Mouse (Mus musculus): ENCODE data around the gene Tcta. TPM values are rescaled to one million over a fixed set of nuclear protein-coding genes. Genes with fewer than 3 reads are reported as not detected.
A peak's percentile ranks its signal among the peaks of the same experiment; 100 is the strongest.
"Not testable (repeated sequence)": the region's sequence is repeated elsewhere in the genome, so short reads cannot be mapped to it uniquely, and the experiment has no call there.

The Tcta gene
- polyA plus RNA-seq, 1 experiment from 2014 or later: 30.5 TPM

DNA sequence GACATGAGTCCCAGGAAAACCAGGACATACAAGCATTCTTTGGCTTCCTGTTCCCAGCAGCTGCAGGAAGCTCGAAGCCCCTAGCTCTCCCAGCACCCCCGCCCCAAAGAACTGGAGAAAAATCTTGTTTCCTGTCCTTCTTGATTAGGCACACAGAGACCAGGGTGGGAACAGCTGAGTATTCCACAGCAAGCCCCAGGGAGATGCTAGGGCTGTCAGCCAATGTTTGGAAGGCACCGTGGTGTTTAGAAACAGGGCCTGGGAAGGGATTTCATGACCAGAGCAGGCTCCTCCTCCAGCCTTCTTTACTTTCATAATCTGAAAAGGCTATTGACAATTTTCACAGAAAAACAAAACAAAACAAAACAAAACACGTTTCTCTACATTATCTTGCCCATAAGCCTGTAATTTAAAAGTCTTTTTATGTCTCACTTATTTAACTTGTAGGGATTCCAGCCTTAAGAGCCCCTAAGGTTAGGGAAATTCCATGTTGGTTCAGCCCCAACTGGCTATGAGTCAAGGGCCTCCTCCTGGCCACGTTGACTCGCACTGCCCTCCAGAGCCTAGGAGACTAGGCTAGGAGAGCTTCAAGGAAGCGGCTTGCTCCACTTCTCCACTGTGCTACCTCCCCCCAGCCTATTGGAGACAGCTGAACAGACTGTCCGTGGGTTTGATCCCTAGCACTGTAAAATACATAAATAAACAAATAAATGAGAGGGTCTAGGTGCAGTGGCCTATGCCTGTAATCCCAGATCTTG, 25.7 kb downstream of the Tcta start:
- Histone ChIP-seq H3K4me2 (no peak overlapping the region), H3K4me3 (replicated peaks) (no peak overlapping the region), H3K9me3 (no peaks in the 10 kb centered on the region), H3K27me3 (no peaks in the 10 kb centered on the region), H3K4me1 (no peaks in the 10 kb centered on the region), H3K27ac (no peak overlapping the region), H3K36me3 (replicated peaks) (no peaks in the 10 kb centered on the region), H3K9ac (no peak overlapping the region)
- no peak for ATAC-seq (ENCODE audit: low FRiP score)
- WGBS: 59% methylated on average over 8 of the region's 8 CpGs

DNA sequence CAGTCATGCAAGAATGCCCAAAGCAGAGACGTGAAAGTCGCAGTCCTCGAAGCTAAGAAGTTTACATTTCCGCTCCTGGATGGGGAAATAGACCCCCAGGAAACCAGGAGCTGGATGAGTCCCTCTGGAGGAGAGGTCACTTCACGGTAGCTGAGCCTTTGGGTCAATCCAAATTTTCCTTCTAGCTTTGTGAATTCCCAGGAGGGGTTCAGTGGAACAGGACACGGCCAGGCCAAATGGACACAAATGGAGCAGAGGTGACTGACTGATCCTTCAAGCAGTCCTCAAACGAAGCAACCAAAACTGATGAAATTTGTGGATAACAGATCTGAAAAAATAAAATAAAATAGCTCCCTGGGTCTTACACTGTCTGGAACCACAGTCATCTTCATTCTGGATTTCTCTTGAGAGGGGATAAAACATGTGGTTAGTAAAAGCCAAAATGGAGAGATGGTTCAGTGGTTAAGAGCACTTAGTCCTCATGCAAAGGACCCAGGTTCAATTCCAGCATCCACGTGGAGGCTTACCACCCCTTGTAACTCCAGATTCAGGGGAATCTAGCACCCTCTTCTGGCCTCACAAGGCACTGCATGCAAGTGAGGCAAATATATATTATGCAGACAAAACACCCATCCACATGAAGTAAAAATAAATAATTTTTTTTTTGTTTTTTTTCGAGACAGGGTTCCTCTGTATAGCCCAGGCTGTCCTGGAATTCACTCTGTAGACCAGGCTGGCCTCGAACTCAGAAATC, 27.1 kb downstream of the Tcta start:
- Histone ChIP-seq H3K4me1 (no peaks in the 10 kb centered on the region), H3K4me3 (replicated peaks) (no peak overlapping the region), H3K9me3 (no peaks in the 10 kb centered on the region), H3K27ac (no peak overlapping the region), H3K9ac (no peak overlapping the region), H3K4me2 (no peak overlapping the region), H3K27me3 (no peaks in the 10 kb centered on the region), H3K36me3 (replicated peaks) (no peaks in the 10 kb centered on the region)
- ATAC-seq (ENCODE audit: low FRiP score): no peak
- WGBS: 69% methylated on average over 10 of the region's 10 CpGs

DNA sequence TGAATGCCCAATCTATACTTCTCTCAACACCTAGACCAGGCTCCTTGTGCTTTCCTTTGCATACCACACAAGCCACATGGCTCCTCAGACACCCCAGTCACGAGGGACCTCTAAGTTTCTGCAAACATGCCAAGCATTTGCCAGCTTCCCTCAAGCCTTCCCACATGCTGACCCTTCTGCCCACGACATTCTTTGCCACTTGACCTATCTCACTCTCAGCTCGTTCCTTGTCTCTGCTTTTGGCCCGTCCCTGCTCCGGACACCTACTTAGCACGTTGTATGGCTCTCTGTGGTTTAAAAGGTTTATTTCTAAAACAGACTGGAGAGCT, 30.7 kb downstream of the Tcta start:
- Histone ChIP-seq H3K4me3 (replicated peaks) (no peak overlapping the region), H3K9ac (no peak overlapping the region)
- WGBS: 69% methylated on average over 6 of the region's 6 CpGs

DNA sequence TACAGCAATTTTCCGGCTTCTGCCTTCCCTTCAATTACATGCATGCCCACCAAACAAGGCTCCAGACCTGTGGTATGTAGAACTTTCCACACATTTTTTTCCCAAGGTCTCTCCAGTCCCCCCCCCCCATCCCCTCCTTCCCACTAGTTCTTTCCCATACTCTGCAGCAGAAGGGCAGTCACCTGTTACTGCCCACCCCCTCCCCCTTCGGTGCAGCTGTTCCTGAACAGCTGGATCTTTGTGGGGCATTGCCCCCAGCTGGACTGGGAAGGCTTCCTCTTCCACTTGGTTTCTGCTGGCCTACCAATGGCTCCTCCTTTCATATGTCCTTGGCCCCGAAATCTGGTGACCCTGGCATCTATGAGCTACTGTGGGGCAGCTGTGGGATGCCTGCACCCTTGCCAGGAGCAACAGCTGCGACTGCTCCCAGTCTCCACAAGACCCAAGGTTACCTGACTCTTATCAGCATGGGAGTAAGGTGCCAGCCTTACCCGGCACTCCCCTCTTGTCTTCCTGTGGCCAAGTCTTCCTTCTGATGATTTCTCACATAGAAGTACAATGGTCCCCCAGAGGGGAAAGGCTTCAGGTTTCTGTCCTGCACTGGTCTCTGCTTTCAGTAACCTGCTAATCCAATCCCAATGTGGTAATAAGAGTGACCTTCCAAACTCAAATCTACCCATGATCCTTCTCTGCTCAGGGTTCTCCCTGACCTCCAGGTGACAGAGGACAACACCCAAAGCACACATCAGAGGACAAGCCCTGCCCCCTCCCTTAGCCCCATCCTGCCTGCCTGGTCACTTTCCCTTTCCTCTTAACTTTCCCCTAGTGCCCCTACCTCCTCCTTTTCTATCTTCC, 31.3 kb downstream of the Tcta start:
- H3K9ac ChIP-seq: no peak overlapping the region
- 71% methylated on average over 5 of the region's 5 CpGs for WGBS

More for the DNA sequence above, 30.7 kb downstream of the Tcta start:
- Histone ChIP-seq H3K4me2 (no peak overlapping the region), H3K36me3 (replicated peaks) (no peaks in the 10 kb centered on the region), H3K27me3 (0 out of 2 replicates have a peak, but pooled peaks cover 5% of the 10 kb centered on the region), H3K4me1 (no peaks in the 10 kb centered on the region), H3K27ac (no peak overlapping the region), H3K9me3 (no peaks in the 10 kb centered on the region)
- ATAC-seq (ENCODE audit: low FRiP score): no peak

DNA sequence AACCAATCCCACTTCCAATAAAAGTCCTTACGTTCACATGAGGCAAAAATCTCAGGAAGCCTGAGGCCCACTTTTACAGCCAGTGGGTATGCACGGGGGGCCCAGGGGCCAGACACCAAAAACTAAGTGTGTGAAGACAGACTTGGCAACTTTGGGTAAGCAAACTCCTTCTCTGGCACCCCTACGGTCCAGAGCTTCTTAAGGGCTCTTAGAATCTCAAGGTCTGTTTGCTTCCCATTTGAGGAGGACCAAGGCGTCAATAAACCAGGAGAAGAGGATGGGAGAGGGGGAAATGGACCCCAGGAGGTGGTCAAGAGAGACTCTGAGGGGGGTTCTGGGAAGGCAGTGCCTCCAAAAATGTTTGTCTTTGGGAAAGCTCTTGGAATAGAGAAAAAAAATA, 32.5 kb downstream of the Tcta start:
- Histone ChIP-seq H3K27ac (no peak overlapping the region), H3K9ac (no peak overlapping the region), H3K36me3 (replicated peaks) (no peaks in the 10 kb centered on the region), H3K4me3 (replicated peaks) (no peak overlapping the region), H3K4me2 (no peak overlapping the region), H3K4me1 (no peaks in the 10 kb centered on the region), H3K9me3 (no peaks in the 10 kb centered on the region), H3K27me3 (0 out of 2 replicates have a peak, but pooled peaks cover 5% of the 10 kb centered on the region)
- ATAC-seq (ENCODE audit: low FRiP score): no peak
- WGBS: 73% methylated on average over 4 of the region's 4 CpGs

More for the DNA sequence above, 31.3 kb downstream of the Tcta start:
- 0 out of 2 replicates have a peak, but pooled peaks cover 5% of the 10 kb centered on the region for H3K27me3 ChIP-seq
- H3K4me3 ChIP-seq (replicated peaks): no peak overlapping the region
- ATAC-seq (ENCODE audit: low FRiP score): no peak
- H3K9me3 ChIP-seq: no peaks in the 10 kb centered on the region
- no peak overlapping the region for H3K4me2 ChIP-seq
- H3K36me3 ChIP-seq (replicated peaks): no peaks in the 10 kb centered on the region
- H3K4me1 ChIP-seq: no peaks in the 10 kb centered on the region
- no peak overlapping the region for H3K27ac ChIP-seq

DNA sequence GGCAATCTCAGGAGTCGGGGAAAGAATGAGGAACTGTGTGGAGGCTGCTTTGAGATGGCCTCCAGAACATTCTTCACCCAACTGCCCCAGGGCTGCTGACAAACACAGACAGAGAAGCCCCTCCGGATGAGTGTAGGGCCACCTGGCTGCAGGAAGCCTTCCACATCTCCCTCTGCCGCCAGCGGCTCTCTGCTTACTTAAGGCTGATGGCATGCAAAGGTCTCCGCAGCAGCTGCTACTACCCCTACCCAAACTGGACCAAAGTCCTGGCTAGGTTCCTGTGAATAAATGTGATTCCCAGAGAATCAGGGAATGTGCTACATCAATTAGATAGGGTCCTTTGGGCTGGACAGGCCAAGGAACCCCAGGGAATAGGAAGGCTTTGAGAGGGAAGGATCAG, 33.3 kb downstream of the Tcta start:
- H3K36me3 ChIP-seq (replicated peaks): no peaks in the 10 kb centered on the region
- 76% methylated on average over 5 of the region's 5 CpGs for WGBS
- no peak overlapping the region for H3K27ac ChIP-seq
- no peak overlapping the region for H3K4me2 ChIP-seq
- H3K9me3 ChIP-seq: no peaks in the 10 kb centered on the region
- H3K4me1 ChIP-seq: no peaks in the 10 kb centered on the region
- no peak overlapping the region for H3K9ac ChIP-seq
- ATAC-seq (ENCODE audit: low FRiP score): no peak
- H3K4me3 ChIP-seq (replicated peaks): no peak overlapping the region
- 0 out of 2 replicates have a peak, but pooled peaks cover 5% of the 10 kb centered on the region for H3K27me3 ChIP-seq

DNA sequence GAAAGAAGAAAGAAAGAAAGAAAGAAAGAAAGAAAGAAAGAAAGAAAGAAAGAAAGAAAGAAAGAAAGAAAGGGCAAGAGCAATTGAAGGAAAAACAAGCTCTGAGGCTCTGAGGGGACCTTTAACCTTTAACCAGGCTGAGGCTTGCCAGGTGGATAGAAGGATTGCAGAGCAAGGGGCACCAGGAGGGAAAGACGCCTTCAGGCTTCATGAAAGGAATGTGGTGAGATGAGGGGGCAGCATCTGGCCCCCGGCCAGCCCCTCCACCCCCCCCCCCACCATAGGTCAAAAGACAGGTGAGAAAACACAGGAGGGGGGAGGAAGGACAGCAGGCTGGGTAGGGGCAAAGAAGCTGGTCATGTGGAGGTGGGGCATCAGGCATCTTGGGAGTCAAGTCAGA, 34.0 kb downstream of the Tcta start:
- Histone ChIP-seq H3K4me2 (no peak overlapping the region), H3K36me3 (replicated peaks) (no peaks in the 10 kb centered on the region), H3K4me1 (no peaks in the 10 kb centered on the region), H3K9me3 (no peaks in the 10 kb centered on the region), H3K27me3 (0 out of 2 replicates have a peak, but pooled peaks cover 5% of the 10 kb centered on the region), H3K27ac (no peak overlapping the region), H3K9ac (no peak overlapping the region), H3K4me3 (replicated peaks) (no peak overlapping the region)
- WGBS: 52% methylated on average over 2 of the region's 2 CpGs
- ATAC-seq (ENCODE audit: low FRiP score): no peak

DNA sequence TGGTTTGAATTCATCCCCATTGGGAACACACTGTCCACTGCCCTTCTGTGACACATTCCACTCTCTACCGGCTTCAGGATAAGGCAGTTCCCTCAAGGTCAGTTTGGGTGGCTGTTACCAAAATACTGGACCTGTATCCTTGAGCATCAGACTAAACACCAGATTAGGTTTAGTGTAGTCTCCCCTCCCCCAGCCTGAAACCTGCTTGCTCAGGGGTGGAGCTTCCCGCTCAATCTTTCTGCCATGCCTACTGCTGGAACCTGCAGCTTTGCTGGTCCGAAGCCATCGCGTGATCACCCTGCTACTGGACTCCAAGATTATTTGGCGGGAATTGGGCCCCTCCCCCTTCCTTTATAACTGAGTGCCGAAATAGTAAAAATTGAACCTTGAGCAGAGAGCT, 37.3 kb downstream of the Tcta start:
- WGBS: 75% methylated on average over 7 of the region's 7 CpGs
- not testable (repeated sequence) for H3K4me1 ChIP-seq; H3K4me2 ChIP-seq; H3K27ac ChIP-seq; H3K9me3 ChIP-seq; H3K36me3 ChIP-seq (replicated peaks); H3K27me3 ChIP-seq; H3K9ac ChIP-seq; H3K4me3 ChIP-seq (replicated peaks); ATAC-seq (ENCODE audit: low FRiP score)

DNA sequence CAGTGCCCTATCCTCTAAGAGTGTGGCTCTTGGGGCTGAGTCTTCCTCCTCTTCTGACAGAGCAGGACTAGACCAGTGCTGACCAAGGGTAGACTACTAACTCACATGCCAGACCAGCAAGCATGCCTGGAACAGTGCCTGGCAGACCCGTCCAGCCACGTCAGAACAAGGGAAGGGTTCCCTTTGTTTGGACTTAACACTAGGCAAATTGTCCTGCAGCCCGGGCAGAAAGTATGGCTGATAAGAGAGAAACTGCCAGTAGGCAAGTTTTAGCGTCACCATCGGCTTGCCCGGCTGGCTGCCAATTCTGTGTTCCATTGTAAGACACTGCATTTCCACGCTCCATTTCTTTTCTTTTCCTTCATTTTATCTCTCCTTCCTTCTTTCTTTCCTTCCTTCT, 38.3 kb downstream of the Tcta start:
- 87% methylated on average over 7 of the region's 7 CpGs for WGBS
- no peaks in the 10 kb centered on the region for H3K36me3 ChIP-seq (replicated peaks)
- H3K4me1 ChIP-seq: peaks cover 11% of the 10 kb centered on the region
- no peak overlapping the region for H3K9ac ChIP-seq
- no peak for ATAC-seq (ENCODE audit: low FRiP score)
- H3K27ac ChIP-seq: no peak overlapping the region
- 0 out of 2 replicates have a peak, but pooled peaks cover 2% of the 10 kb centered on the region for H3K27me3 ChIP-seq
- H3K4me3 ChIP-seq (replicated peaks): no peak overlapping the region
- no peaks in the 10 kb centered on the region for H3K9me3 ChIP-seq
- no peak overlapping the region for H3K4me2 ChIP-seq

DNA sequence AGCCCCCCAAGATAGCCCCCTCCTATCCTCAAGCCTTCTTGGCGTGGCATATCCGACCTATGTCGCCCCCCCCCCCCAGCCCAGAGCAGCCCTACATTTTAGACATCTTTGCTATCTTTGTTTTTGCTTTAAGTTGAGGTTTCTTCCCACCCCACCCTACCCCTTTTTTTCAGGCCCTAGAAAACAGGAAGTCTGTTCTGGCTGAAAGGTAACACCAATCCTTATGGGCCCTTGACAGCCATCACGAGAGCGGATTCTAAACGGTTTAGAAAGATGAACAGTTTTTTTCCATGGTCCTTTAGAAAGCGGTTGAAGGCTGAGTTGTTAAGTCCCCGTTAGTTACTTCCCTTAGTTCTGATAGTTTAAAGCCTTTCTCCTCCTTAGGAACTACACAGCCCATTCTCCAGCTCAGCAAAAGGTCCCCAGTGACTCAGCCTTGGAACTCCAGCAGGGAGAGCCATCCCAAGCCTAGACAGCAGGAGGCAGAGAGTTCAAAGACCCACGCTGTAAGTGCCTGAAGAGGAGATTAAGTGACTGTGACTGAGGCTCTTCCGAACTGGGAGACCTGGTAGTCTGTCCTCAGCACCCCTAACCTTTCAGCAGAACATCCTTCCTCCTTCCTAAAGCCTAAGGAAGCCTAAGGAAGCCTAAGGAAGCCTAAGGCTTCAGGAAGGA, 39.6 kb downstream of the Tcta start:
- Histone ChIP-seq H3K4me3 (replicated peaks) (no peak overlapping the region), H3K9me3 (no peaks in the 10 kb centered on the region)
- WGBS: 62% methylated on average over 8 of the region's 10 CpGs

DNA sequence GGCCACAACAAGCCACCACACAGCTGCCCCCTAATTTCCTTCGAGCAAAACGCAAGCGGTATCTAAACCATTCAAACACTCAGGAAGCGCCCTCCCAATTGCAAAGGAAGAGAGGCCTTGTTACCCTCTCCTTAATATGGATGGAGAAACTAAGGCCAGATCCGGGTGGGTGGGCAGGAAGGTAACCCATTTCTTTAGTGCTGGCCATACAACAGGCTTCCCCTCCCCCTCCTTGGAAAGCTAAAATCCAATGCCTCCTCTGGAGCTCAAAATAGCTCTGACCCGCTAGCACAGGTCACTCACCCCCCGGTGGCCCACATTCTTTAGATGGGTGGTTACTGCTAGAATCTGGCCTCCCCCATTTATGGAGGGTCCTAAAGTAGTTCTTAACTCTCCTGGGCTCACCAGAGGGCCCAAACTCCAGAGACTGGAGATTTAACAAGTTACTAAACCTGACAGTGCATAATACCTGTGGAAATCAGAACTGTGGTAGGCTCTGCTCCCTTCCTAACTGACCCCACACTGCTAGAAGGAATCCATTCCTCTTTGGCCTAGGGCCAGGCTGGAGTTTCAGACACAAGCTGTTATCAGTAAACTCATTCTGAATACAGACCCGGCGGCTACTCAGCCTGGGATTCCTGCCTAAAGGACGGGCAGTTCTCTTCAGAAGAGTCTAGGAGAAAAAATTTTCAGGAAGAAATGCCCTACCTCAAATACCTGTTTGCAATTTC, 41.6 kb downstream of the Tcta start:
- Histone ChIP-seq H3K27me3 (no peaks in the 10 kb centered on the region), H3K4me1 (peaks cover 30% of the 10 kb centered on the region), H3K36me3 (replicated peaks) (no peaks in the 10 kb centered on the region), H3K27ac (peak overlapping the region; percentile 93), H3K4me3 (replicated peaks) (peak overlapping the region; percentile 96), H3K4me2 (peak overlapping the region; percentile 68), H3K9me3 (no peaks in the 10 kb centered on the region), H3K9ac (peak overlapping the region; percentile 12; the same call in 1 of the 2 replicates)
- ATAC-seq (ENCODE audit: low FRiP score): no peak; the same call in 1 of the 2 replicates
- WGBS: 14% methylated on average over 10 of the region's 10 CpGs

More for the DNA sequence above, 39.6 kb downstream of the Tcta start:
- Histone ChIP-seq H3K27me3 (no peaks in the 10 kb centered on the region), H3K27ac (no peak overlapping the region), H3K4me1 (peaks cover 24% of the 10 kb centered on the region), H3K9ac (no peak overlapping the region), H3K36me3 (replicated peaks) (no peaks in the 10 kb centered on the region), H3K4me2 (no peak overlapping the region)
- no peak for ATAC-seq (ENCODE audit: low FRiP score)

All from forebrain, embryonic 12.5 days (tissue).